Mouse (Mus musculus): ENCODE measurements around the gene Gpr62.

Gpr62 gene

GRCm38 (mm10) chr9:106456325-106457162 lies 9.2 kb downstream of the Gpr62 start:
- DNase-seq (ENCODE audit: low read depth, low spot score) = no peak

DNA sequence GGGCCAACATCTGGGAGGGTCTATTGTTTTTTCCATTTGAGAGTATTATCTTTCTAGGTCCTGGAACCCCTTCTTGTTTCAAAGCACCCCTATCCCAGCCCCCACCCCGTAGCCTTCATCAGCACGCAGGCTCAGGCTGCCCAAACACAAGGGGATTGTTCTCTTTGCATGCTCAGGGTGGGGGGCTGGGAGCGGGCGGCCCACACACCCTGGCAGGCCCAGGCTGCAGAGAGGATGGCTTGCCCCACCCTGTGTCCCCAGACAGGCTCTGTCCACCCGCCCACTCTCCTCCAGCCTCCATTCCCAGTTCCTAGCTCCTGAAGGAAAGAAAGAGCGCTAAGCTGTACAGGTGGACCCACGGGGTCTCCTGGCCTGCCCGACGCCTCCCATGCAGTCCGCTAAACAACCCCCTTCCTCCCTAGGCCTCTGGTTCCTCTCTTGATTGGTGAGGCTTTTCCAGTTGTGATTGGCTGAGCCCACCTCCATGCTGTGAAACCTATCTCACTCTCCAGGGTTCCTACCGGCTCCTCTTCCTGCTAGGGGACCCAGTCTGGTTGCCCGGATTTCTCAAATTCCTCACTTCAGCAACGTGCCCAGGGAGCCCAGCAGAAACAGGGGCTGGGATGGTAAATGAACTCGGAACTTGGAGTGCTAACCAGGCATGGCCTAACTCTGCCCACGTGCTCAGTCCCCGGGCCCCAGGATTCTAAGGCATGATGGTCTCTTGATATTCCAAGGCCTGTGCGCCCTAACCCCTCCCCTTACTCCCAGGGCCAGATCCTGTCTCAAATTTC lies 10.7 kb downstream of the Gpr62 start:
- DNase-seq (ENCODE audit: low read depth, low spot score) = no peak

DNA sequence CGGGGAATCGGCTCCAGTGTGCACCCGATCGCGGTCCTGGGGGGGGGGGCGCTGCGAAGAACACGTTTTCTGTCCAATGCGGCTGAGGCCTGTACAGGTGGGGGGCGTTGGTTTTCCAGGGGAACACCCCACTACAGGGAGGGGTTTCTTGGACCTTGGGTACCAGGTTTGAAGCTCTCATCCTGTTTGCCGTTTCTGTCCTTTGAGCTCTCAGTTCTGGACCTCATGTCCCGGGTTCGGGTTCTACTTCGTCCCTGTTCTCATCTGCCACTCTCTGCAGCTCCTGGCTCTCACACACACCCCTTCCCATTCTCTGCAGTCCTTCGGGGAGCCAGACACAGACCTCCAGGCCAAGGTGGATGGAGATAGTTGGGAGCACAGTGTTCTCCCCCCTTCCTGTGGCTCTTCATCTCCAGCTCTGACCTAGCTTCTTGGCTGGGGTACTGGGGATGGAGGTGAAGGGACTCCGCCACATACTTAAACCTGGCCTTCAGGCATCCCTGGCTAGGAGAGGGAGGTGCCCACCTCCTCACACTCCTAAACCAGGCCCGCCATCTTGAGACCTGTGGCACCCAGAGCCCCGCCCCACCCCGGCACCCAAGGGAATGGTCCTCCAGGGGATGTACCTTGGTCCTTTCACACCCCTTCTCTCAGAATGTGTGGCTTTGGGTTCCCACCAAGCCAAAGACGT lies 11.5 kb downstream of the Gpr62 start:
- DNase-seq (ENCODE audit: low read depth, low spot score) = no peak

GRCm38 (mm10) chr9:106453271-106454070 lies 12.3 kb downstream of the Gpr62 start, which contains the start of gene Pcbp4:
Gene Pcbp4 (plus strand): TSS chr9:106453291.
- no peak for DNase-seq (ENCODE audit: low read depth, low spot score)

DNA sequence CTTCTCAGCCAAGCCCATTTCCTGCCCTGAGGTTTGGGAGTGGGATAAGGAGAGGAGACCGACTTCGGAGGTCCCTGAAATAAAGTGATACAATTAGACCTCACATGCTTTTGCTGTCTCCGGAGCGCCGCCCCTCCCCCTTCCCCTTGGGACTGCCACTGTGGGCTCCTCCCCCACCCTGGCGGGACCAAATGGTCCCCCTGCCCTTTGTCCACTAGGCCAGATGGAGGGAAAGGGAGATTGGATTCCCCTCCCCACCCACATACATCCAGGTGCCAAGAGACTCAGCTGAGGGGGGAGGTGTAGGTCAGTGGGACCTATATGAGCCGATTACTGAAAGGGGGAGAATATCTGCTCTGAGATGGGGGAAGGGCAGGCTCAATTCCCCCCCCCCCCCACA lies 12.9 kb downstream of the Gpr62 start:
- no peak for DNase-seq (ENCODE audit: low read depth, low spot score)

DNA sequence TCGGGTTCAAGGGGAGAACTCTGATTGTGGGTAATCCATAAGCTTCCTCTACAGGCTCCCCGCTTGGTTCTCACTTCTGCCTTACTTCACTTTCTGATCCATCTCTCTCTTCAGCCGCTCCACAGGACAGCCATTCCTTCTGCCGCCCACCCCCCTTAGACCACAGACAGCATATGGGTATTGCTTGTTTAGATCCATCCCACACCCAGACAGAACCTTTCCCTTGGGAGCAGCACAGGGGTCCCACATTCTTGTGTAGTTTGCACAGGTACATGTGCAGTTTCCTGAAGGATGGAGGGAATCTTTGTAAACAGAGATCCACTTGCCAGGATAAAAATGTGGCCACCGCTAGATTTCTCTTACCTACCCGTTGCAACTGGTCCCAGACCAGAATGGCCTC lies 13.4 kb downstream of the Gpr62 start:
- no peak for DNase-seq (ENCODE audit: low read depth, low spot score)

DNA sequence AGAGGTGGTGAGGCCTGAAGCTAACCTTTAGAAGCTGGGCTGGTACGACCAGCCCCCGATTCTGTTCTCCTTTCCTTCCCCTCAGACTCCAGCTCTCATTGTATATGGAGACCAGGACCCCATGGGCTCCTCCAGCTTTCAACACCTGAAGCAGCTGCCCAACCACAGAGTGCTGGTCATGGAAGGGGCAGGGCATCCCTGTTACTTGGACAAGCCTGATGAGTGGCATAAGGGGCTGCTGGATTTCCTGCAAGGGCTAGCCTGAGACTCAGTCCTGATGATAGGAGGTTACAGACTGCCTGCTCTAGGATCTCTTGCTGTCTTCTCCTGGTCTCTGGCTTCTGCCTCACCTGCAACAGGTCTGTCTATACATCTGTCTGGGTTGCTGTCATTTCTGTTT lies 13.8 kb downstream of the Gpr62 start:
- DNase-seq (ENCODE audit: low read depth, low spot score) = no peak

DNA sequence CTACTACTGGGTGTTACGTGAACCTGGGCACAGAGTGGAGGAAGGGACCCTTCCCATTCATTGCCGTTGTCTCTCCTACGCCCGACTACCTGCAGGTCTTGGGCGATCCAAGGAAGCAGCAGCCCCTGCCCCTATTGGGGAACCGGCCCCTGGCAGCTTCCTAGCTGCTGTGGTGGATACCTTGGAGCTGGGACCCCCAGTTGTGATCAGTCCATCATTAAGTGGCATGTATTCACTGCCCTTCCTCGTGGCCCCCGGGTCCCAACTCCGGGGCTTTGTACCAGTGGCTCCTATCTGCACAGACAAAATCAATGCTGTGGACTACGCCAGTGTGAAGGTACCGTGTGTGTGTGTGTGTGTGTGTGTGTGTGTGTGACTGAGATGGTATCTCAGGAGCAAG lies 14.4 kb downstream of the Gpr62 start:
- DNase-seq (ENCODE audit: low read depth, low spot score) = no peak

GRCm38 (mm10) chr9:106450661-106451060 lies 15.1 kb downstream of the Gpr62 start:
- no peak for DNase-seq (ENCODE audit: low read depth, low spot score)

DNA sequence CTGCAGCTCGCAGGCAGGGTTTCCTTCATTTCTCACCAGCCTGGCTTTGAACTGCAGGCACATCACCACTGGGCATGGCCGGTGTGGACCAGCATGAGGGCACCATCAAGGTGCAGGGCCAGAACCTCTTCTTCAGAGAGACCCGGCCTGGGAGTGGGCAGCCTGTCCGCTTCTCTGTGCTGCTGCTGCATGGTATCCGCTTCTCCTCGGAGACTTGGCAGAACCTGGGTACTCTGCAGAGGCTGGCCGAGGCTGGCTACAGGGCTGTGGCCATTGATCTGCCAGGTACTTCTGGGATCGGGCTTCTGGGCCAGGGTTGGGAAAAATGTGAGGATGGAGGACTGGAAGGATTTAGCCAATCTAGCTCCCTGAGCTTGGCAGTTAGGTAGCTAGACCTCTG lies 15.8 kb downstream of the Gpr62 start:
- DNase-seq (ENCODE audit: low read depth, low spot score) = no peak

DNA sequence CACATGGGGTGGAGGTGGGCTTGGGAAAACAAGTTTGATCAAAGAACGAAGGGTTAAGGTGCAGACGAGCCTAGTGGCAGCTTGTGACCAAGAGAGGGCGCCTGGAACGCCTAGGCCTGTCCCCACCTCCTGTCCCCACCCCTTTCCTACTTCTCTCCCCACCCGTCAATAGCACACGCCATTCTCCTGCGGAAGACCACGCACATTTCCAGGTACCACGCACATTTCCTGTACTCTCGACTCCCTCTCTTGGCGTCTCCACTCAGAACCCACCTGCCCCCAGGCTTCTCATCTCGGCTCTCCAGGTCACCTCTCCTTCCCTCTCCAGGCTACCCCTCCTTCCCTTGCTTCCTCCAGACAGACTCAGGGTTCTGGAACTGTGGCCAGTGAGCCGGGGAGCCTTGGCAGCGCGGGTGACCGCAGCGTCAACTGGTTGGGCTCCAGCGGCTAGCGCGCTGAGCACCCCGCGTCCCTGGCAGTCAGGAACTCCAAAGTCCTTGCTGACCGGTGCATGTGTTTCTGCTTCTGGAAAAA lies 17.2 kb downstream of the Gpr62 start:
- DNase-seq (ENCODE audit: low read depth, low spot score) = no peak

DNA sequence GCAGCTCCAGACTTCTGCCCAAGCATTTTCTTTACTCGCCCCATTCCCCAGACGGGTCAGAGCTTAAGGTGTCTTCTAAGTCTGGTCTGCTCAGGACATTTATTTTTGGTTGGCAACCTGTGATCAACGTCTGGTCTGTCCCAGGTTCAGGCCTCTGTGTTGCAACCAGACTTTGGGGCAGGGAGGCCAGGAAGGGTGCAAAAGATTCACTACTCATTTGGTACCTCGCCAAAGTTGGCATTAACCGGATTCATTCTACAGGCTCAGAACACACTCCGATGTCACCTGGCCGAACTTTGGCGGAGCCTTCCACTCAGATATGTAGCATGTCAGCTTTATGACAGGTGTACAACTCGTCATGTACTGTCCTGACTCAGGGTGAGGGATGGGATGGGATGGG lies 17.8 kb downstream of the Gpr62 start:
- DNase-seq (ENCODE audit: low read depth, low spot score) = no peak

DNA sequence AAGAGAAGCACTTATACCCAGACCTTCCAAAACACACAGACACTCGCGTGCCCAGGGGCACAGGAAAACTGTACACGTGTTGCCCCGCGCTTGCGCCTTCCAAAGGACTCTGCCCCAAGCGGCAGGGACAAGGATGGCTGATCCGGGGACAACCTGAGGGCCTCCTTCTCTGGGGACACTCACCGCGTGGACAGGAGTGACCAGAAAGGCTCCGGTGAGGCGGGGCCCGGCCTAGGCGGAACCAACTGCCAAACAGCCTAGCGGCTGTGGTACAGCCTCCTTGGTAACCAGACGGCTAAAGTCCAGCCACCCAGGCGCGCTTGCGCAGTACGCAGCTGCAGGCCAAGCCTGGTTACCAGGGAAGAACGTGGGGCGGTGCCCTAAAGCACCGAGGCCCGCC lies 18.4 kb downstream of the Gpr62 start, which contains the start of the genes Abhd14b and Abhd14a:
Gene Abhd14b, plus strand, starts transcription at position 112 of the 400 bp plus-strand sequence.
Gene Abhd14a, minus strand, starts transcription at position 331 of the 400 bp plus-strand sequence.
- DNase-seq (ENCODE audit: low read depth, low spot score) = peak; percentile 69

DNA sequence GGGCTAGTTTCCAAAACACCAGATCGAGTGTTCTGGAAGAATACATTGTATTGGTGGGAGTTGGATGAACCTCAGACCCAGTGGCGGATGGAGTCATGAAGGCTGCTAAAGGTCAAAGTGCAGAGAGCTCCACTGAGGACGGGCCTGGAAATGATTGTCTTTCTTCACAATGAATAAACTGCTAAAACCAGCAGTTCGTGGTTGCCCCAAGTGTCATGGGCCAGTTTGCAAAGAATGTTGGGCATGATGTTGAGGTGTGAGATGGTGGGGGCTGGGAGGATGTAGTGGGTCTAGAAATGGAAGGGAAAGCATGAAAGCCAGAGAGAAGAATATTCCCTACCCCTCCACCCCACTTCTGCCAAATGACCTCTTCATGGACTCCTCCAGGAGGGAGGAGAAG lies 20.9 kb downstream of the Gpr62 start:
- DNase-seq (ENCODE audit: low read depth, low spot score) = no peak

DNA sequence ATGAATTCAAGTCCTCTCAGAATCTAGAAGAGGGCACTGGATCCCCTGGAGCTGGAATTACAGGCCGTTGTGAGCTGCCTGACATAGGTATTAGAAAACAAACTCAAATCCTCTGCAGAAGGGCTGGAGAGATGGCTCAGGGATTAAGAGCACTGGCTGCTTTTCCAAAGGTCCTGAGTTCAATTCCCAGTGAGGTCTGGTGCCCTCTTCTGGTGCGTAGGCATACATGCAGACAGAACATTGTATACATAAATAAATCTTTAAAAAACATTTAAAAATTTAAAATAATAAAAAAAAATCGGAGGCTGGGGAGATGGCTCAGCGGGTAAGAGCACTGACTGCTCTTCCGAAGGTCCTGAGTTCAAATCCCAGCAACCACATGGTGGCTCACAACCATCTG lies 23.1 kb downstream of the Gpr62 start:
- no peak for DNase-seq (ENCODE audit: low read depth, low spot score)

- no peak for DNase-seq (ENCODE audit: low read depth, low spot score)
Measured at GRCm38 (mm10) chr9:106436566-106436965, 29.2 kb downstream of the Gpr62 start.

DNA sequence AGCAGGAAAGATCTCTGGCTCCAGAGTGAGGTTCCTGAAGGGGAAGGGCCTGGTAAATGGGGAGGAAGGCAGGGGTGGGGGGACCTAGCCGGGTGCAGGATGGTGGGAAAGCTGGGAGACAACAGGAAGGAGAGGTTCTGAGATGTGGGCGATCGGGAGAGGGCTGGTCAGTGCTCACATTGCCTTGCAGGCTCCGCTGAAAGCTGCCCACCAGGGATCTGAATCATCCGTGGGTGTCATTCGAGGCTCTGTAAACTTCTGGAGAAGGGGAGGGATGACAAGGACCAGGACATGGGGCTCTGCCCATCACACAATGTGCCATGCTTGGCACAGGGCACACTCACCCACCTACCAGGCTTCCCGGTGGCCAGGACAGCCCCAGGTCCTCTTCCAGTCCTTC lies 32.3 kb downstream of the Gpr62 start:
- no peak for DNase-seq (ENCODE audit: low read depth, low spot score)

GRCm38 (mm10) chr9:106430015-106430264 lies 35.8 kb downstream of the Gpr62 start:
- no peak for DNase-seq (ENCODE audit: low read depth, low spot score)

DNA sequence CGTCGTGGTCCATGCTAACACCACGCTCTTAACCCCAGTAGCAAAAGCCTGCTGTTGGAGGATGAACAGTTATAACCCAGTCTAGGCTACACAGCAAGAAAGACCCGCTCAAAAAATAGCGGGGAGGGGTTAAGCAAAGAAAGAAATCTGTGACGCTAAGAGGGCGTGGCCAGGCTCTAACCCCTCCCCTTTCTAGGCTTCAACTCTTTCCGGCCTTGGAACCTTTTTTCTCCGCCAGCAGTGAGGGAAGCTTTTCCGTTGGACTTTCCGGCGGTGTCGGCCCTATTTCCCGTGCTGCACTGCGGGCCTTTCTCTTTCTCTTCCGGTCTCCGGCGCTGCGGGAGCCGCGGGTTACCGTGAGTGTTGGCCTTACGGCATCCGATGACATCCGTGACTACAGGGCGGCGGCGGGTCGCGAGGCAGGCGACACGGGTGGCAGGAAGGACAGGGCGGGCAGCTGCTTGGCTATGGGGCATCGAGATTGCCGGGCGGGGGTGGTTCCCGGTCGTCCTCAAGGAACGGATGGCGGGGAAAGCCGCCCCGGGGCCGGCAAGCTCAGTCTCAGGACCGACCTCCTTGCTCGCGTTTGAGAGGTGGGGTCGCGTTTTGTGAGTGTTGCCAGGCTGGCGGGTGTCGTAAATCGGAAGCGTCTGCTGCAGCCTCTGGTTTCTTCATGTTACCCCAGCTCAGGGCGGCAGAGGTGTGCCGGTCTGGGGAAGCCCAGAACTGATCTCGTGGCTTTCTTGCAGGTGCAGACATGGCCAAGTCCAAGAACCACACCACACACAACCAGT lies 36.3 kb downstream of the Gpr62 start, which contains the start of gene Rpl29:
Gene Rpl29, plus strand, starts transcription at position 234 of the 794 bp plus-strand sequence.
- peak; percentile 88 for DNase-seq (ENCODE audit: low read depth, low spot score)

DNA sequence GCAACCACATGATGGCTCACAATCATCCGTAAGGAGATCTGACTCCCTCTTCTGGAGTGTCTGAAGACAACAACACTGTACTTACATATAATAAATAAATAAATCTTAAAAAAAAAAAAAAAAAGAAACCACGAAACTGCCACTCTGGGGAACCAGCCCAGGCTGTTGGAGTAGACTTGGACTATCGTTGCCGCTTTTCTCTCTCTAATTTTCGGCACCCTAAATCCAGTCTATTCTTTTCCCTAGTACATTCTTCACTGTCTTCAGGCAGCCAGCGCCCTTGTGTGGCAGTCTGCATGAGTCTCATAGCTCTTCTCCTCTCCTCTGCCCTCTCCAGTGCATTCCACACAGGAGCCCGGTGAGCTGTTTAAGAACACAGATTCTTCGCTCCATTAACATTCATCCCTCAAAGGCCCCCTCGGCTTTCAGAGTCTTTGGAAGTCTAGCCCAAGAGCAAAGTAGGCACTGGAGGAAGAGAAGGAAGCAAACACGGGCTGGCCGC lies 37.0 kb downstream of the Gpr62 start:
- no peak for DNase-seq (ENCODE audit: low read depth, low spot score)
